Mouse (Mus musculus) myocyte (in vitro differentiated cells): Measurements from ENCODE around the gene Ube3c. TPM values are rescaled to one million over a fixed set of nuclear protein-coding genes. Genes with fewer than 3 reads are reported as not detected.
"Not testable (repeated sequence)": the region's sequence is repeated elsewhere in the genome, so short reads cannot be mapped to it uniquely, and the experiment has no call there.

Source experiments
- H3K27me3 ChIP-seq: one replicate; pipeline ENCODE4 v1.6.1; 2011; ENCODE audit not compliant: control insufficient read depth, insufficient read depth, insufficient read length
- H3K36me3 ChIP-seq: one replicate; pipeline ENCODE4 v1.6.1; 2011; ENCODE audit not compliant: control insufficient read depth, insufficient read depth
- H3K4me2 ChIP-seq: one replicate; pipeline ENCODE4 v1.6.1; 2011; ENCODE audit warnings: low read depth, control low read depth
- H3K4me3 ChIP-seq: one replicate; pipeline ENCODE4 v1.5.1; 2011; ENCODE audit warnings: mild to moderate bottlenecking, control low read depth, moderate library complexity
- H3K79me2 ChIP-seq: one replicate; pipeline ENCODE4 v1.6.1; 2011; ENCODE audit not compliant: control insufficient read depth, insufficient read depth
- H3ac ChIP-seq: one replicate; pipeline ENCODE4 v1.6.1; 2011; ENCODE audit not compliant: control insufficient read depth, insufficient read length
- CEBPB ChIP-seq: IDR thresholded peaks from 2 replicates; pipeline ENCODE4 v1.6.1; 2011; ENCODE audit warnings: mild to moderate bottlenecking, moderate library complexity; ENCODE audit not compliant: poor library complexity, insufficient read depth, severe bottlenecking
- E2F4 ChIP-seq: IDR thresholded peaks from one replicate; pipeline ENCODE4 v1.6.1; 2011; ENCODE audit warnings: mild to moderate bottlenecking, control low read depth, moderate library complexity; ENCODE audit not compliant: insufficient read depth
- MAX ChIP-seq: IDR thresholded peaks from one replicate; pipeline ENCODE4 v1.6.1; 2011; ENCODE audit warnings: low read depth, mild to moderate bottlenecking, control low read depth
- MYOD1 ChIP-seq, 3 experiments: IDR thresholded peaks; one replicate each; pipeline ENCODE4 v1.6.1; 2011; ENCODE audit warnings: control low read depth in 2 of 3, low read depth in 2 of 3, mild to moderate bottlenecking in 2 of 3, moderate library complexity in 1 of 3; ENCODE audit not compliant: insufficient read length in 2 of 3, control insufficient read depth in 1 of 3
- MYOG ChIP-seq, 3 experiments: IDR thresholded peaks; one replicate each; pipeline ENCODE4 v1.6.1; 2011; ENCODE audit warnings: control low read depth in 2 of 3, low read depth in 2 of 3, mild to moderate bottlenecking in 2 of 3; ENCODE audit not compliant: insufficient read length in 2 of 3, control insufficient read depth in 1 of 3, insufficient read depth in 1 of 3
- POLR2A ChIP-seq: IDR thresholded peaks from one replicate; pipeline ENCODE4 v1.6.1; 2011; ENCODE audit warnings: low read depth, mild to moderate bottlenecking, control low read depth, moderate library complexity; ENCODE audit not compliant: insufficient read length
- POLR2AphosphoS2 ChIP-seq: IDR thresholded peaks from one replicate; pipeline ENCODE4 v1.6.1; 2011; ENCODE audit warnings: low read depth, control low read depth; ENCODE audit not compliant: insufficient read length
- REST ChIP-seq: IDR thresholded peaks from one replicate; pipeline ENCODE4 v1.6.1; 2011; ENCODE audit warnings: mild to moderate bottlenecking, control low read depth, moderate library complexity; ENCODE audit not compliant: insufficient read depth, insufficient read length
- SRF ChIP-seq: IDR thresholded peaks from one replicate; pipeline ENCODE4 v1.6.1; 2011; ENCODE audit warnings: low read depth; ENCODE audit not compliant: control insufficient read depth, insufficient read length
- TCF12 ChIP-seq: IDR thresholded peaks from one replicate; pipeline ENCODE4 v1.6.1; 2011; ENCODE audit warnings: mild to moderate bottlenecking, control low read depth; ENCODE audit not compliant: poor library complexity, insufficient read depth, severe bottlenecking
- TCF3 ChIP-seq: IDR thresholded peaks from one replicate; pipeline ENCODE4 v1.6.1; 2011; ENCODE audit warnings: low read depth, control low read depth; ENCODE audit not compliant: insufficient read length
- USF1 ChIP-seq: IDR thresholded peaks from one replicate; pipeline ENCODE4 v1.6.1; 2011; ENCODE audit warnings: low read depth, mild to moderate bottlenecking, control low read depth, moderate library complexity
- polyA plus RNA-seq: library from polyadenylated mRNA; unstranded; fragments of >200 nt; fragmentation: generic; extraction: Trizol; gene quantifications from one replicate; pipeline ENCODE4 v1.2.1, GENCODE M21; 2012; ENCODE audit warnings: missing spikeins

The Ube3c gene
- polyA plus RNA-seq, 1 experiment, result 28.9 TPM

GRCm38 (mm10) chr5:29641124-29641884 lies 72.3 kb downstream of the Ube3c start:
- Histone ChIP-seq H3K27me3 (no peaks in the 10 kb centered on the region), H3K79me2 (no peaks in the 10 kb centered on the region), H3K36me3 (peaks cover 46% of the 10 kb centered on the region), H3ac (no peak overlapping the region), H3K4me2 (no peak overlapping the region), H3K4me3 (no peak overlapping the region)
- no peak for TF ChIP-seq TCF3
- no peak for TF ChIP-seq TCF12
- no peak for TF ChIP-seq MYOG (IDR thresholded peaks at IDR 0.05; ENCODE audit: control insufficient read depth in 1 of 3, insufficient read depth in 1 of 3, insufficient read length in 2 of 3, low read depth in 2 of 3)
- TF ChIP-seq SRF, result no peak
- no peak for TF ChIP-seq MAX
- no peak for TF ChIP-seq MYOD1 (IDR thresholded peaks at IDR 0.05; ENCODE audit: control insufficient read depth in 1 of 3, insufficient read length in 2 of 3, low read depth in 2 of 3)
- no peak for TF ChIP-seq CEBPB
- no peak for TF ChIP-seq POLR2AphosphoS2
- no peak for TF ChIP-seq USF1
- no peak for TF ChIP-seq E2F4
- no peak for TF ChIP-seq REST
- TF ChIP-seq POLR2A, result no peak

DNA sequence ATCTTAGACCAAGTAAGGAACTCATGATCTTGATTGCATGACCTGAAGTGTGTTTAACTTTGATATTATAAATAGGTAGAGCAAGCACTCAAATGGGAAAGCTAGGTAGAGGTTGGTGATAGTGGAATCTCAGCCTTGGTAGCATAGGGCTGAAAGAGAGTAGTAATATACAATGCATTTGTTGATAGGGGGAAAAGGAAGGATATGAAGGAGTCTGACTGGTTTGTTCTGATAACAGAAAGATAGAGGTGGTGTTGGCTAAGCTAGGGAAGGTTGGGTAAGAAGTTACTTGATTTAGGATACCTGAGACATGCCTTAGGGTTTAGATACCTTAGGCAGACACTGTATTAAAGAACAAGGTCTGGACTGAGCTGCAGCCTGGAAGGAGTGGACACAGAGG lies 82.7 kb downstream of the Ube3c start:
- no peak overlapping the region for H3K4me2 ChIP-seq
- no peaks in the 10 kb centered on the region for H3K79me2 ChIP-seq
- no peak overlapping the region for H3K4me3 ChIP-seq
- peaks cover 26% of the 10 kb centered on the region for H3K36me3 ChIP-seq
- no peak overlapping the region for H3ac ChIP-seq
- no peaks in the 10 kb centered on the region for H3K27me3 ChIP-seq
- TF ChIP-seq TCF3 (no peak), REST (no peak), CEBPB (no peak), TCF12 (no peak), SRF (no peak), MYOD1 (IDR thresholded peaks at IDR 0.05; ENCODE audit: control insufficient read depth in 1 of 3, insufficient read length in 2 of 3, low read depth in 2 of 3) (no peak), MYOG (IDR thresholded peaks at IDR 0.05; ENCODE audit: control insufficient read depth in 1 of 3, insufficient read depth in 1 of 3, insufficient read length in 2 of 3, low read depth in 2 of 3) (no peak), POLR2A (no peak), E2F4 (no peak), POLR2AphosphoS2 (no peak), MAX (no peak)

- no peak overlapping the region for H3K4me3 ChIP-seq
- H3K4me2 ChIP-seq, result no peak overlapping the region
- H3ac ChIP-seq, result no peak overlapping the region
- H3K36me3 ChIP-seq, result peaks cover 34% of the 10 kb centered on the region
- TF ChIP-seq MAX, result no peak
- TF ChIP-seq CEBPB, result no peak
- TF ChIP-seq SRF, result no peak
- no peak for TF ChIP-seq REST
- no peak for TF ChIP-seq TCF12
- no peak for TF ChIP-seq POLR2A
- no peak for TF ChIP-seq USF1
- TF ChIP-seq TCF3, result no peak
- TF ChIP-seq MYOG (IDR thresholded peaks at IDR 0.05; ENCODE audit: control insufficient read depth in 1 of 3, insufficient read depth in 1 of 3, insufficient read length in 2 of 3, low read depth in 2 of 3), result no peak
- TF ChIP-seq MYOD1 (IDR thresholded peaks at IDR 0.05; ENCODE audit: control insufficient read depth in 1 of 3, insufficient read length in 2 of 3, low read depth in 2 of 3), result no peak
- TF ChIP-seq POLR2AphosphoS2, result no peak
- no peak for TF ChIP-seq E2F4
- no peaks in the 10 kb centered on the region for H3K79me2 ChIP-seq
- no peaks in the 10 kb centered on the region for H3K27me3 ChIP-seq
These were observed 88.7 kb downstream of the Ube3c start for GRCm38 (mm10) chr5:29657590-29658339.

- H3K4me2 ChIP-seq, H3ac ChIP-seq, H3K79me2 ChIP-seq, H3K4me3 ChIP-seq, H3K27me3 ChIP-seq: not testable (repeated sequence)
- peaks cover 30% of the 10 kb centered on the region for H3K36me3 ChIP-seq
These were observed 92.2 kb downstream of the Ube3c start for GRCm38 (mm10) chr5:29661246-29661645.

DNA sequence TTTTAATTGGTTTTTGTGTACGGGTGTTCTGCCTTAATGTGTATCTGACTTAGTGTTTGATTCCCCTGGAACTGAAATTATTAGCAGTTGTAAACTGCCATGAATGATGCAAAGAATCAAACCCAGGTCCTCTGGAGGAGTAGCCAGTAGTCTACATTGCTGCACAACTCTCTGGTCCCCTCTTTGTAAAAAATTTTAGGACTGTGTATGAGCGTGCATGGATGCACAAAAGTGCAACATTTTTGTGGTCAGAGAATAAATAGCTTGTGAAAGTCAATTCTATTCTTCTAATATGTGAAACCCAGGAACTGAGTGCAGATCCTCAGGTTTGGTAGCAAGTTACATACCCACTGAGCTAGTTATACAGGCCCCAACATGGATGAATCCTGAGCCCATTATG lies 96.3 kb downstream of the Ube3c start:
- TF ChIP-seq POLR2A, result no peak
- no peak for TF ChIP-seq TCF3
- no peak for TF ChIP-seq MAX
- TF ChIP-seq POLR2AphosphoS2, result no peak
- no peak for TF ChIP-seq MYOG (IDR thresholded peaks at IDR 0.05; ENCODE audit: control insufficient read depth in 1 of 3, insufficient read depth in 1 of 3, insufficient read length in 2 of 3, low read depth in 2 of 3)
- TF ChIP-seq USF1, result no peak
- TF ChIP-seq SRF, result no peak
- no peak for TF ChIP-seq TCF12
- no peak for TF ChIP-seq REST
- TF ChIP-seq CEBPB, result no peak
- TF ChIP-seq E2F4, result no peak
- no peaks in the 10 kb centered on the region for H3K79me2 ChIP-seq
- H3ac ChIP-seq, result no peak overlapping the region
- H3K27me3 ChIP-seq, result no peaks in the 10 kb centered on the region
- H3K4me2 ChIP-seq, result no peak overlapping the region
- H3K4me3 ChIP-seq, result no peak overlapping the region
- H3K36me3 ChIP-seq, result peaks cover 33% of the 10 kb centered on the region
